Mouse (Mus musculus) cerebellum, adult 9-10 months (tissue): ENCODE measurements around the gene Rhot1.
A peak's percentile ranks its signal among the peaks of the same experiment; 100 is the strongest.

ENCODE experiments used
- DNase-seq: peaks from one replicate; pipeline ENCODE4 v3.0.0; 2022

The Rhot1 gene

GRCm38 (mm10) chr11:80291004-80291403, 82.2 kb downstream of the Rhot1 start:
- no peak for DNase-seq

- DNase-seq = no peak
Observed at GRCm38 (mm10) chr11:80292463-80292862, 83.6 kb downstream of the Rhot1 start.

GRCm38 (mm10) chr11:80295066-80295465, 86.2 kb downstream of the Rhot1 start:
- no peak for DNase-seq

GRCm38 (mm10) chr11:80295785-80296184, 87.0 kb downstream of the Rhot1 start:
- no peak for DNase-seq

- DNase-seq = no peak
Observed at GRCm38 (mm10) chr11:80299513-80300235, 90.9 kb downstream of the Rhot1 start.

DNA sequence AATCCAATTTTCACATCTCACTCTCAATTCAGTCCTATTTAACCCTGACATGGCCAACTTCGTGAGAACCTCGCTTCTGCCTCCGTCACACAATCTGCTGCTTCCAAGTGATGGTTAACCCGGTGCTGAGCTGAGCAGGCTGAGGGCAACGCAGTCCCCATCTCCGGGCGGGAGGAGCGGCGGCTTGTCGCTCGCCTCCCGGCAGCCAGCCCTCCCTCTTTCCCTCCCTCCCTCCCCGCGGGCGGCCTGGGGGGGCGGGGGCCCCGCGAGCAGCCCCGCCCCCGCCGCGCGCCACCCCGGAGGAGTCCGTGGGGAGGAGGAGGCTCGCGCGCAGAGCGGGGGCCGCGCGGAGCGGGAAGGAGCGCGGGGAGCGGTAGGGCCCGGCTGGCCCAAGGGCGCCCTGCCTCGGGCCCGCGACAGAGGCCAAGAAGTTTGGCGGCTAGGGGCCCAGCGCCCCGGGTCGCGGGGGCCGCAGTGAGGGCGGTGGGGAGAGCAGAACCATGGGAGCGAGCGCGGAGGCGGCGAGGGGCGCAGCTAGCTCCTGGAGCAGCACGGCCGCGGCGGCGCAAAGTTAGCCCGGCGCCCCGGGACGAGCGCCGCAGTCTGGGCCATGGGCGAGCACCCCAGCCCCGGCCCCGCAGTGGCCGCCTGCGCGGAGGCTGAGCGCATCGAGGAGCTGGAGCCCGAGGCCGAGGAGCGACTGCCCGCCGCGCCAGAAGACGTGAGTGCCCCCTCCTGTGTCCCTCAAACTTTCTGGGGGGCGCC, 91.9 kb downstream of the Rhot1 start, which contains the start of gene Rhbdl3:
Gene Rhbdl3 (plus strand): TSS at position 362 of the 765 bp plus-strand sequence.
- no peak for DNase-seq

DNA sequence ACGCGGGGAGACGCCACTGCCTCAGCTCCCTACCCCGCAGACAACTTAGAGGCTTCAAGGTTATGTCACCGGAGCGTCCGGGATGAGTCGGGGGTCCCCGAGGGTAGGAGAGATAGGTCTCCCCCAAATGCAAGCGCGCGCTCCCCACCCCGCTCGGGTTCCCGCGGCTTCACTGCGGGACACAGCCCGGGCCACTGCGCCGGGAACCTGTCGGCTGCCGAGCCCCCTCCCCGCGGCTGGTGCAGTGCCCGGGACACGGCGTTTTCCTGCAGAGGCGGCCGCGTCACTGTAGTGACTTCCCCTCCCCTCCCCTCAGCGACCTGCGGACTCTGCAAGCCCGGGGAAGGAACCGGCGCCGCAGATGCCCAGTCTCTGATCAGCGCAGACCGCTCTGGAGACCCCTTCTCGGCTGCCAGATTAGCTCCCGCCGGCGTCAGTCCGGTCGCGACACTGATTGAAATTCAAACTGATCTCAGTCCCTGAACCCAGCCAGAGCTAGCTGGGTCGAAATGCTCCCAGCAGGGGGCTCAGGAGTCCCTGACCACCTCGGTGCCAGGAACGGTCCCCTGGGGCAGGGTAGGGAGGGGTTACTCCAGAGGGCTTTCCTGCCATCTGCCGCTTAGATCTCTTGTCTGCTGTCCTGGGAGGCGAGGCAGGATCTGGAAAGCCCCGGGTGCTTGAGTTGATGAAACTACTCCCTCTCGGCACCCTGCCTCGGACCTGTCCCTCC, 92.7 kb downstream of the Rhot1 start:
- DNase-seq = peak; percentile 26

- no peak for DNase-seq
Observed at GRCm38 (mm10) chr11:80302046-80302390, 93.2 kb downstream of the Rhot1 start.

- peak; percentile 37 for DNase-seq
Observed at GRCm38 (mm10) chr11:80302536-80302935, 93.7 kb downstream of the Rhot1 start.

- no peak for DNase-seq
Observed at GRCm38 (mm10) chr11:80303746-80304145, 94.9 kb downstream of the Rhot1 start.

DNA sequence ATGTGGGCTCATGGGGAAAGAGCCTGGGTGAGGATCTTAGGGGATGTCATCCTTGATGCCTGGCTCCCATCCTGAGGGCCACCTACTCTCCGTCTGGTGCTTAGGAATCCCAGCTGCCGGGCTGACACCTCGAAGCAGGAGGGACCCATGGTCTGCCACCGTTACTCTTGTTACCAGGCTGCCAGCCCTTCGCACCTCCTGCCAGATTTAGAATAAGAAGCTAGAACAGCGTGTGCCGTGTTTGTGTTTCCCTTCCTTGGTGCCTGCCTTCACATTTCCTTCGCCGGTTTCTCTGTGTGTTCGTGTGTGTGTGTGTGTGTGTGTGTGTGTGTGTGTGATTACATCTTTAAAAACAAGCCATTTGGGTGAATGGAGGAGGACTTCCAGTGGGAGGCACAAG, 96.0 kb downstream of the Rhot1 start:
- DNase-seq = no peak

DNA sequence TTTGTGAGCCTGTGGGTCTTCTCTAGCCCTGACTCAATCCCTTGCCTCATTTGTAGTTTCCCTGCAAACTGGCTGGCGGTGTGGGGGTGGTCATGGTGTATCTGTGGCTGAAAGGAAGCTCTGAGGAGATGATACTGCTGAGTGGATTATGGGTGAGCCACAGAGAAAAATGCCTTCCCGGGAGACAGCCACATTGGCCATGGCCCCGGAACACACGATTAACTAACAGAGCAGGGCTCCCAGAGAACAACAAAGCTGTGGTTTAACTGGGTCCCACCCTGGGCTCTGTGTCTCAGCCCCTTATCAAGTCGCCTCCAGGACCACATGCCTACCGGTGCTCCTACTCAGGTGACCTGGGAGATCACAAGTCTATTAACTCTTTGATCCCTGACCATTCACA, 99.7 kb downstream of the Rhot1 start:
- DNase-seq = no peak

GRCm38 (mm10) chr11:80311271-80311670, 102.5 kb downstream of the Rhot1 start:
- no peak for DNase-seq

GRCm38 (mm10) chr11:80312049-80312448, 103.2 kb downstream of the Rhot1 start:
- no peak for DNase-seq

GRCm38 (mm10) chr11:80312565-80312964, 103.7 kb downstream of the Rhot1 start:
- no peak for DNase-seq

DNA sequence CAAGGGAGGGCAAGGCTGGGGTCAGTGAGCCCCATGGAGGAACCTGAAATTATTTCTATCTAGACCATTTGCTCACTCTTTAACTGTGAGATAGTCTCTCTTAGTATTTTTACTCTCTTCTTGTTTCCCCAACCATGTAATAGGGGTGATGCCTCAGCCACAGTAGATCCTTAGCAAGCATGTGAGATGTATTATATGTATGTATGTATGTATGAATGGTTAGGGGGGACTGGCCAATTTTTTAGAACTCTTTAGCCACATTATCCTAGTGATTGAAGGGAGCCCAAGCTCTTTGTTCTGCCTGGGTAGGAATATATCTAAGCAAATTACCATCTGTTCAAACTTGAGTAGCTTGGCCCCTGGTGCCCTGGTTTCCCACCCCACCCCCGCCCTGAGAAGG, 104.6 kb downstream of the Rhot1 start:
- no peak for DNase-seq

- no peak for DNase-seq
Observed at GRCm38 (mm10) chr11:80313944-80314343, 105.1 kb downstream of the Rhot1 start.

DNA sequence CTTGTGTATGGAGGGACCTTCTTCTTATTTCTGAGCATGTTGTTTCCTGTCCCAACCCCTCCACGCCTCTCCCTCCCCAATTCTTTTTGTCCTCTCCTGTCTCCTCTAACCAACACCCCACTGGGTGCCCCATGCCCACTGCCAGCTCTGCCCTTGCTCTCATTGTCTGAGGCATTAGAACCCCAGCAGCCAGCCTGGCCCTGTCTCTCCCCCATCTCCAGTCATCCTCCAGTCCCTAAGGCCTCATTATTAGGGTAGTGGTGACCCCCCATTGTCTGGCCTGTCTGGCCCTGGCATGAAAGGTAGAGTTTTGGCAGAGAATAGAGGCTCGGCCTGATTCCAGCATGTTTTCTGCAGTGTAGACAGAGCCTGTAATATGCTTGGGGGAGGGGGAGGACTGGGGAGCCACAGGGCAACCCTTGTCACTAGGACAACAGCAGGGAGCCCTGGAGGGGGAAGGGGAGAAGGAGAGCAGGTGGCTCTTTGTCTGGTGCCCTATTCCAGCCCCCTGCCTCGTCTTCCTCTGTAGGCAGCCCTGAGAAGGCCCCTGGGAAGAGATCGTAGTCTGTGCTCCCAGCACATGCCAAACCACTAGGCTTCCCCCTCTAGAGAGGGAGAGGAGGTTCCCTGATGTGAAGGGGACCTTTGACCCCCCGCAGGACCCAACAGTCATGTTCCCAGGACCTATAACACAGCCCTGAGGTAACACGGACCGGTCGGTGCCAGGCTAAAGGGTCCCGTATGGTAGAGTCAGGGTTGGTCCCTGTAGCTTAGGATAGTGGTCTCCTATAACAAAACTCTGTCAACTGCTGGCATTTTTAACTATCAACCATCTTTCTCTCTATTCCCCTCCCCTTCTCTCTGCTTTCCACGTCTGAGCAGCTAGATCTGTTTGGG, 107.2 kb downstream of the Rhot1 start:
- peak; percentile 38 for DNase-seq
